Mouse (Mus musculus) adrenal gland, adult 18-20 months (tissue): ENCODE data around the gene Tpo. TPM values are rescaled to one million over a fixed set of nuclear protein-coding genes. Genes with fewer than 3 reads are reported as not detected.

Source experiments
- DNase-seq, 2 experiments: peaks; one replicate each; pipeline ENCODE4 v3.0.0; 2021 to 2022; ENCODE audit warnings: low spot score in 2 of 2
- total RNA-seq, 2 experiments: library from RNA; stranded (reverse); gene quantifications; 1 replicate in 1 of 2; 2 replicates in 1 of 2; pipeline ENCODE4 v1.2.3; 2021

Gene Tpo
- total RNA-seq, 2 experiments from 2014 or later = not detected

- no peak for DNase-seq
Observed at GRCm38 (mm10) chr12:30023491-30023890, 108.9 kb downstream of the Tpo start.

GRCm38 (mm10) chr12:30020447-30020846 lies 112.0 kb downstream of the Tpo start:
- no peak for DNase-seq

- DNase-seq = no peak
Observed at GRCm38 (mm10) chr12:30017131-30017530, 115.3 kb downstream of the Tpo start.

GRCm38 (mm10) chr12:30015501-30015900 lies 116.9 kb downstream of the Tpo start:
- no peak for DNase-seq

- no peak for DNase-seq
Observed at GRCm38 (mm10) chr12:30008741-30009140, 123.7 kb downstream of the Tpo start.

- no peak for DNase-seq
Observed at GRCm38 (mm10) chr12:30006586-30006985, 125.8 kb downstream of the Tpo start.

Other genes starting within 250 kb of the Tpo start
- 10 to 100 TPM; 32.5 to 47.3 TPM for gene Pxdn, start 195.0 kb downstream of the Tpo start, total RNA-seq
- under 1 TPM; 0.70 to 0.77 TPM for gene Sntg2, start 240.8 kb upstream of the Tpo start, total RNA-seq